Mouse (Mus musculus) kidney, adult 2 months (tissue): Measurements from ENCODE around the gene Hyls1. TPM values are rescaled to one million over a fixed set of nuclear protein-coding genes. Genes with fewer than 3 reads are reported as not detected.
A peak's percentile ranks its signal among the peaks of the same experiment; 100 is the strongest.

Experiments
- DNase-seq: peaks from one replicate; pipeline ENCODE4 v3.0.0; 2021
- H3K27ac ChIP-seq: fragments of 200-500 bp; 2 replicates; pipeline ENCODE4 v1.5.1; 2012; ENCODE audit warnings: low read depth, low read length, control low read depth, inconsistent platforms; ENCODE audit not compliant: insufficient read depth
- H3K27me3 ChIP-seq: fragments of 200-500 bp; replicated peaks from 2 replicates; pipeline ENCODE4 v1.6.1; 2012; ENCODE audit warnings: mild to moderate bottlenecking, moderate library complexity, low read length, inconsistent platforms; ENCODE audit not compliant: control insufficient read depth, insufficient read depth
- H3K36me3 ChIP-seq: fragments of 200-500 bp; 2 replicates; pipeline ENCODE4 v1.6.1; 2012; ENCODE audit warnings: mild to moderate bottlenecking, moderate library complexity, low read length, inconsistent platforms; ENCODE audit not compliant: control insufficient read depth, insufficient read depth
- H3K4me1 ChIP-seq: fragments of 200-500 bp; 2 replicates; pipeline ENCODE4 v1.6.1; 2011; ENCODE audit warnings: low read length; ENCODE audit not compliant: control insufficient read depth, insufficient read depth
- H3K4me3 ChIP-seq: fragments of 200-500 bp; 2 replicates; pipeline ENCODE4 v1.5.1; 2011; ENCODE audit warnings: mild to moderate bottlenecking, low read depth, low read length, control low read depth; ENCODE audit not compliant: insufficient read depth
- CTCF ChIP-seq: fragments of 200-500 bp; conservative IDR thresholded peaks from 2 replicates; pipeline ENCODE4 v1.5.1; 2011; ENCODE audit warnings: low read depth, mild to moderate bottlenecking, control low read depth, low read length, moderate library complexity, mixed read lengths; ENCODE audit not compliant: insufficient read depth, insufficient read length
- POLR2A ChIP-seq: fragments of 200-500 bp; IDR thresholded peaks from one replicate; pipeline ENCODE4 v1.6.1; 2011; ENCODE audit warnings: low read depth, low read length, control low read depth
- WGBS: fragments of 180-500 bp; shearing (Covaris S2); methylation state at CpG from one replicate; pipeline ENCODE4 v1.1.7; 2018; 5-methylcytosine and 5-hydroxymethylcytosine counted together
- polyA plus RNA-seq: library from polyadenylated mRNA; depleted of rRNA; stranded (reverse); fragments of >200 nt; gene quantifications from 2 replicates; pipeline ENCODE4 v1.2.3, GENCODE M21; 2012

Hyls1 gene
- polyA plus RNA-seq, 1 experiment, result 0.81 TPM

- DNase-seq, result no peak
- no peak for TF ChIP-seq POLR2A
- TF ChIP-seq CTCF, result no peak
- Histone ChIP-seq H3K27ac (no peak overlapping the region), H3K36me3 (no peaks in the 10 kb centered on the region), H3K4me1 (no peaks in the 10 kb centered on the region), H3K4me3 (no peak overlapping the region), H3K27me3 (peaks cover 1% of the 10 kb centered on the region; the same call in 1 of the 2 replicates)
- WGBS, result 8% methylated on average over 32 of the region's 32 CpGs
These were observed 4.2 kb upstream of the Hyls1 start for GRCm38 (mm10) chr9:35574416-35574815.

DNA sequence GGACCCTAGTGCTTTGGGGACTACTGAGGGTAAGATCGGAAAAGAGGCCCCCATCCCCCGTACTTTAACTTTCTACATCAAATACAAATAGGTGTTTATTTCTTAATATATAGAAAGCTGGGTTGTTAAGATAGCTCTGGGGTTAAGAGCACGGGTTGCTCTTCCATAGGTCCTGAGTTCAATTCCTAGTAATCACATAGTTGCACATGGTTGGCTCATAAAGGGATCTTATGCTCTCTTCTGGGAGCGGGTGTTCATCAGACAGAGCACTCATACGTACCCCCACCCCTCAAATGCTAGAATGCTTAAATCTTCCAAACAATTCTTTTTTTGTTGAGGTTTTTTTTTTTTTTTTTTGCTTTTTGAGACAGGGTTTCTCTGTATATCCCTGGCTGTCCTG, 465 bp upstream of the Hyls1 start:
- DNase-seq, result no peak
- Histone ChIP-seq H3K27me3 (peaks cover 1% of the 10 kb centered on the region; the same call in 1 of the 2 replicates), H3K36me3 (peaks cover 1% of the 10 kb centered on the region; the same call in 1 of the 2 replicates), H3K4me3 (no peak overlapping the region; the same call in 1 of the 2 replicates), H3K4me1 (no peaks in the 10 kb centered on the region), H3K27ac (no peak overlapping the region)
- 13% methylated on average over 5 of the region's 5 CpGs for WGBS
- TF ChIP-seq POLR2A (no peak), CTCF (no peak)

DNA sequence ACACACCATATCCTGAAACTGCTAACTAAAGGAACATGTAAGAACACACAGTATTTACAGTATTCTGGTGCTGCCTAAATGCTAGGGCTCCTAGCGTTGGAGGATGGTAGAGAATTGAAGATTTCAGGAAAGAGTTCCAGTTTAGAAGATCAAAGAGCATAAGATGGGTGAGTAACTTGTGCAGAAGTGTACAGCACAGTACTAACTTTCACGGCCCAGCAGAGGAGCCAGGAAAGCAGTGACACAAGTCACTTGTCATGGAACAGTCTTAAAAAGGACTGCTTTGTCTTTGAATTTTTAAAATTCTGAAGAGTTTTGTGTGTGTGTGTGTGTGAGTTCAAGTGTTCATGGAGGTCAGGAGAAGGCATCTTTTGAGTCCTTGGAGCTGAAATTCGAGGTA, 2.2 kb downstream of the Hyls1 start:
- Histone ChIP-seq H3K4me1 (no peaks in the 10 kb centered on the region), H3K36me3 (peaks cover 7% of the 10 kb centered on the region), H3K4me3 (no peak overlapping the region), H3K27me3 (no peaks in the 10 kb centered on the region), H3K27ac (no peak overlapping the region)
- DNase-seq, result no peak
- TF ChIP-seq CTCF (no peak), POLR2A (no peak)
- 85% methylated on average over 3 of the region's 3 CpGs for WGBS

DNA sequence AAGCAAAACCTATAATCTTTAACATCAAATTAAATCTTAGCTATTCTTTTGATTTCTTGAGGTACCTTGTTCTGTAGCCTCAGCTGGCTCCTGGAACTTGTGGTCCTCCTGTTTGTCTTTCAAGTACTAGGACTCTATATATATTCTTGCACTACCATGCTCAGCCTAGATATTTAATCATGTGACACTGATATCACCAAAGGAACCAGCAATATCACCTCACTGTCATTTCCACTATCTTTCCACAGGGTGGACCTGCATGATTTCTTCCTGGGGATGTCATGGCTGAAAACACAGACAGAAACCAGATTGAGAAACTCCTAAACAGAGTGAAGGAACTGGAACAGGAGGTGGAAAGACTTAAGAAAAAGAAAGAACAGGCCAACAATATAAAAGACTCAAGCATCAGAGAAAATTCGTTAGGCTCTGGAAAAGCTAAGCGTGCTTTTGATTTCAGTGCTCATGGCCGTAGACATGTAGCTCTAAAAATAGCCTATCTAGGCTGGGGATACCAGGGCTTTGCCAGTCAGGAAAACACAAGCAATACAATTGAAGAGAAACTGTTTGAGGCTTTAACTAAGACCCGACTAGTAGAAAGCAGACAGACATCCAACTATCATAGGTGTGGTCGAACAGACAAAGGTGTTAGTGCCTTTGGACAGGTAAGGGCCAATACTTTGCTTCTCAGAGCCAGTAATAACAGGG, 5.5 kb downstream of the Hyls1 start:
- WGBS, result 93% methylated on average over 5 of the region's 5 CpGs
- no peak for DNase-seq
- Histone ChIP-seq H3K36me3 (peaks cover 7% of the 10 kb centered on the region), H3K27me3 (no peaks in the 10 kb centered on the region), H3K4me3 (no peak overlapping the region), H3K27ac (no peak overlapping the region), H3K4me1 (no peaks in the 10 kb centered on the region; the same call in 1 of the 2 replicates)
- TF ChIP-seq CTCF, result no peak
- TF ChIP-seq POLR2A, result no peak

DNA sequence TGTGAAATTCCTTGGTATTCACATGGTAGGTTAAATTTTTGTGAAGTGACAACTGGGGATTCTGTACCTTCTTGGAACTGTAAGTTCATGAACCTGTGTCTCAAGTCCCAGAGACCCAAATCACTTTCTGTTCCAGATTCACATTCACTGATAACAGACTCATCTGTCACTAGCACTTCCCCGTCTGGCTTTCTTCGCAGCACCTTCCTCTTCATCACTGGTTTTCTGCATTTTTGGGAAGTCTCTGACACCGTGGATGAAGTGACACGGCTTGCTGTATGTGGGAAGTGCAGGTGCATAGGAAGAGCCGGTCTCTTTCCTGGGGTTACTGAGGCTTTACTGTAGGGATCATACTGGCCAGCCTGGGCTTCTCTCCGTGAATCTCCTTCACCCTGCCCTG, 8.6 kb downstream of the Hyls1 start:
- Histone ChIP-seq H3K4me1 (no peaks in the 10 kb centered on the region; the same call in 1 of the 2 replicates), H3K27ac (no peak overlapping the region), H3K4me3 (no peak overlapping the region), H3K36me3 (peaks cover 7% of the 10 kb centered on the region), H3K27me3 (no peaks in the 10 kb centered on the region)
- TF ChIP-seq POLR2A (no peak), CTCF (no peak)
- 85% methylated on average over 6 of the region's 6 CpGs for WGBS
- no peak for DNase-seq

DNA sequence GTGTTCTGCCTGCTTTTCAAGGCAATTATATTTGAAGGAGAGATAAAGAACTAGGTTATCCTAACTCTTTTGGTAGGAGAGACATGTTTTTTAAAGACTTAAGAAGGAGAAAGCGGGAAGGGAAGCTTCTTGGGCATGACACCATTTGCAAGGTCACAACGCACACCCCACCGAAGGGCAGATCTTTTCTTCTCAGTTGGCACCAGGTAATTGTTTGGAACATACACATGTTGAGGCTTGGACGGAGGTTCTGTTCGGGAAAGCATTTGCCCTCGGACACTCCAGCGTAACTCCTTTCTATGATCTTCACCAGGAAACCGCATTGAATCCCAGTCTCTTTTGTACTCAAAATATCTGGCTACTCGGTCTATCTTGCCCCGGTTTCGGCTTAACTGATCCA, 9.1 kb downstream of the Hyls1 start:
- TF ChIP-seq POLR2A (no peak), CTCF (no peak)

GRCm38 (mm10) chr9:35559009-35559890, 10.9 kb downstream of the Hyls1 start:
- WGBS, result 1% methylated on average over 31 of the region's 31 CpGs
- Histone ChIP-seq H3K27me3 (no peaks in the 10 kb centered on the region), H3K4me3 (peak overlapping the region; percentile 78), H3K36me3 (no peaks in the 10 kb centered on the region), H3K27ac (no peak overlapping the region), H3K4me1 (no peaks in the 10 kb centered on the region; the same call in 1 of the 2 replicates)
- peak; percentile 85 for DNase-seq
- TF ChIP-seq POLR2A, result peak; percentile 47
- no peak for TF ChIP-seq CTCF

More for the DNA sequence above, 9.1 kb downstream of the Hyls1 start:
- Histone ChIP-seq H3K4me3 (no peak overlapping the region), H3K27ac (no peak overlapping the region), H3K4me1 (no peaks in the 10 kb centered on the region; the same call in 1 of the 2 replicates), H3K27me3 (no peaks in the 10 kb centered on the region), H3K36me3 (peaks cover 6% of the 10 kb centered on the region)
- 96% methylated on average over 11 of the region's 11 CpGs for WGBS
- no peak for DNase-seq
